Mouse (Mus musculus) C2C12 (cell line): ENCODE measurements at regions not wholly inside any gene's neighbourhood (a gene's known extent, or its start where the extent isn't known, plus 50 kb on each side); places are given as distances from the start of the nearest gene placed in this dataset.

Experiments used
- CEBPB ChIP-seq: IDR thresholded peaks from one replicate; pipeline ENCODE4 v1.6.1; 2011; ENCODE audit warnings: low read depth, mild to moderate bottlenecking, control low read depth, moderate library complexity
- CTCF ChIP-seq: IDR thresholded peaks from one replicate; pipeline ENCODE4 v1.5.1; 2011; ENCODE audit not compliant: control insufficient read depth, insufficient read depth, insufficient read length
- FOSL1 ChIP-seq: IDR thresholded peaks from one replicate; pipeline ENCODE4 v1.8.0; 2011; ENCODE audit warnings: mild to moderate bottlenecking, low read length; ENCODE audit not compliant: poor library complexity, insufficient read depth, severe bottlenecking
- MAX ChIP-seq: IDR thresholded peaks from one replicate; pipeline ENCODE4 v1.6.1; 2011; ENCODE audit warnings: mild to moderate bottlenecking, control low read depth
- MYOD1 ChIP-seq: IDR thresholded peaks from one replicate; pipeline ENCODE4 v1.6.1; 2011; ENCODE audit warnings: low read depth; ENCODE audit not compliant: control insufficient read depth, insufficient read length
- MYOG ChIP-seq: IDR thresholded peaks from one replicate; pipeline ENCODE4 v1.6.1; 2011; ENCODE audit not compliant: control insufficient read depth, insufficient read length; ENCODE audit errors: extremely low read depth
- USF1 ChIP-seq: IDR thresholded peaks from one replicate; pipeline ENCODE4 v1.6.1; 2011; ENCODE audit warnings: low read depth, mild to moderate bottlenecking, control low read depth, moderate library complexity

- no peak for TF ChIP-seq CTCF
- no peak for TF ChIP-seq FOSL1
- TF ChIP-seq CEBPB = no peak
- no peak for TF ChIP-seq MYOG
- TF ChIP-seq MAX = no peak
- no peak for TF ChIP-seq USF1
- no peak for TF ChIP-seq MYOD1
Measured at GRCm38 (mm10) chr1:126992441-126992840, 161.8 kb upstream of the Nckap5 start.
